Comparison of ENCODE assay signal across 9 mouse cellular contexts in the genomic region with DNA sequence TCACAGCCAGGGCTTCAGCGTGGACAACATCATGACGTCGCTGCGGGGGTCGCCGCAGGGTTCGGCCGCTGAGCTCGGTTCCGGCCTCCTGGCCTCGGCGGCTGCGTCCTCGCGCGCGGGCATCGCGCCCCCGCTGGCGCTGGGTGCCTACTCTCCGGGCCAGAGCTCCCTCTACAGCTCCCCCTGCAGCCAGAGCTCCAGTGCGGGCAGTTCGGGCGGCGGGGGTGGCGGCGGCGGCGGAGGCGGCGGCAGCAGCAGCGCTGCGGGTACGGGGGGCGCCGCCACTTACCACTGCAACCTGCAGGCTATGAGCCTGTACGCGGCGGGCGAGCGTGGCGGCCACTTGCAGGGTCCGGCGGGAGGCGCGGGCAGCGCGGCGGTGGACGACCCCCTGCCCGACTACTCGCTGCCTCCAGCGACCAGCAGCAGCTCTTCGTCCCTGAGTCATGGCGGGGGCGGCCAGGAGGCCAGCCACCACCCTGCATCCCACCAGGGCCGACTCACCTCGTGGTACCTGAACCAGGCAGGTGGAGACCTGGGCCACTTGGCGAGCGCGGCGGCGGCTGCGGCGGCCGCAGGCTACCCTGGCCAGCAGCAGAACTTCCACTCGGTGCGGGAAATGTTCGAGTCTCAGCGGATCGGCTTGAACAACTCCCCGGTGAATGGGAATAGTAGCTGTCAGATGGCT. TPM values are rescaled to one million over a fixed set of nuclear protein-coding genes. Genes with fewer than 3 reads are reported as not detected.
DNase-seq lines count a peak whose midpoint lies in the region; ATAC-seq and TF ChIP-seq lines count a peak whose summit lies in the region.
"Had no signal": no experiment of that assay in that cellular context is flagged by ENCODE, and none has a peak within 500 bp of the region (broad histone marks: within the 10 kb centered on the region; RNA-seq: fewer than 3 reads in every experiment).

No protein-coding gene starts in this region.

- H3K36me3 ChIP-seq in erythroblast, embryonic 14.5 days (ENCODE audit: control insufficient read depth) = no peaks in the 10 kb centered on the region
- no peaks in the 10 kb centered on the region for H3K36me3 ChIP-seq in intestine, postnatal 0 days (ENCODE audit: control insufficient read depth, insufficient read depth)
- H3K36me3 ChIP-seq in lung, postnatal 0 days (ENCODE audit: insufficient read depth, low read length) = no peaks in the 10 kb centered on the region
- no peaks in the 10 kb centered on the region for H3K36me3 ChIP-seq in splenic B cell, adult 2 months (ENCODE audit: control insufficient read depth, insufficient read depth, low read length, poor library complexity, severe bottlenecking)

- H3K9me3 ChIP-seq in erythroblast, embryonic 14.5 days (ENCODE audit: control insufficient read depth, low read length) = peaks cover 15% of the 10 kb centered on the region
- no peaks in the 10 kb centered on the region for H3K9me3 ChIP-seq in intestine, postnatal 0 days (ENCODE audit: control insufficient read depth)
- no peaks in the 10 kb centered on the region for H3K9me3 ChIP-seq in lung, postnatal 0 days (ENCODE audit: low read length)

- DNase-seq in adrenal gland, adult 18-20 months (ENCODE audit: low spot score in 2 of 2) = peak; percentile 59 to 63
- peak; percentile 20 for DNase-seq in gastrocnemius, postnatal 10 days
- DNase-seq in lung, postnatal 0 days (ENCODE audit: low spot score) = peak; percentile 32
- DNase-seq in splenic B cell, adult 2 months (ENCODE audit: low read depth, low spot score) = peak; percentile 51
- no peak for DNase-seq in layer of hippocampus, postnatal 25 days (ENCODE audit: extremely low spot score in 1 of 2, low spot score in 1 of 2)

- no peak overlapping the region for H3K27ac ChIP-seq in intestine, postnatal 0 days (ENCODE audit: low read depth, low read length)
- H3K27ac ChIP-seq in lung, postnatal 0 days (ENCODE audit: low read length) = no peak overlapping the region

- peaks cover 100% of the 10 kb centered on the region for H3K27me3 ChIP-seq in erythroblast, embryonic 14.5 days (ENCODE audit: control insufficient read depth)
- H3K27me3 ChIP-seq in intestine, postnatal 0 days (replicated peaks; ENCODE audit: control insufficient read depth, insufficient read depth, low read length) = peaks cover 93% of the 10 kb centered on the region
- H3K27me3 ChIP-seq in lung, postnatal 0 days (replicated peaks; ENCODE audit: insufficient read depth, low read length) = peaks cover 87% of the 10 kb centered on the region
- no peaks in the 10 kb centered on the region for H3K27me3 ChIP-seq in splenic B cell, adult 2 months (ENCODE audit: control insufficient read depth, insufficient read depth, low read length, poor library complexity, severe bottlenecking)

- no peak for ATAC-seq in erythroblast, adult 5-6 weeks (replicated peaks; ENCODE audit: low FRiP score, poor library complexity, severe bottlenecking)
- 0 out of 2 replicates have a peak, but pooled peaks have one; percentile 36 for ATAC-seq in intestine, postnatal 0 days
- no peak for ATAC-seq in lung, postnatal 0 days

- peak; percentile 50 for TF ChIP-seq CTCF in intestine, postnatal 0 days (IDR thresholded peaks at IDR 0.05; ENCODE audit: low read depth)
- peak; percentile 47 for TF ChIP-seq CTCF in lung, postnatal 0 days (IDR thresholded peaks at IDR 0.05)

- H3K9ac ChIP-seq in intestine, postnatal 0 days (ENCODE audit: low read depth, low read length) = peak overlapping the region; percentile 31; the same call in 1 of the 2 replicates
- H3K9ac ChIP-seq in lung, postnatal 0 days (replicated peaks; ENCODE audit: low read depth) = no peak overlapping the region

- H3K4me1 ChIP-seq in erythroblast, embryonic 14.5 days (ENCODE audit: control insufficient read depth) = peaks cover 8% of the 10 kb centered on the region
- H3K4me1 ChIP-seq in intestine, postnatal 0 days (replicated peaks; ENCODE audit: control insufficient read depth, insufficient read depth, low read length) = peaks cover 5% of the 10 kb centered on the region
- H3K4me1 ChIP-seq in lung, postnatal 0 days (ENCODE audit: insufficient read depth, low read depth, low read length) = peaks cover 6% of the 10 kb centered on the region

- peak overlapping the region; percentile 98 for H3K4me2 ChIP-seq in intestine, postnatal 0 days (replicated peaks; ENCODE audit: low read depth)
- H3K4me2 ChIP-seq in lung, postnatal 0 days (replicated peaks; ENCODE audit: low read depth, low read length) = peak overlapping the region; percentile 94

- WGBS in intestine, postnatal 0 days = under 1% methylated on average over 65 of the region's 73 CpGs
- WGBS in lung, postnatal 0 days = 0% methylated on average over 39 of the region's 73 CpGs

- peak overlapping the region; percentile 38 for H3K4me3 ChIP-seq in erythroblast, embryonic 14.5 days (replicated peaks)
- peak overlapping the region; percentile 56 for H3K4me3 ChIP-seq in intestine, postnatal 0 days (ENCODE audit: low read depth, low read length)
- peak overlapping the region; percentile 50 for H3K4me3 ChIP-seq in lung, postnatal 0 days (ENCODE audit: low read depth, low read length)

- no peak for TF ChIP-seq EP300 in lung, postnatal 0 days (IDR thresholded peaks at IDR 0.05)

RNA-seq across cellular contexts. Expression of a gene that starts 1.8 kb away (rescaled TPM):
- polyA plus RNA-seq in erythroblast, embryonic 14.5 days (2012) = not detected in 2 replicates
- 0.19 TPM in 1 of 2 replicates, not detected in the other for total RNA-seq in erythroblast, adult 5-6 weeks (2015; ENCODE audit: low replicate concordance)
- total RNA-seq in erythroblast, adult 5-6 weeks (2017; ENCODE audit: low replicate concordance) = 0.09 TPM in 1 of 2 replicates, not detected in the other
- 1 to 10 TPM; 4.2 to 7.1 TPM for total RNA-seq in adrenal gland, adult 18-20 months (2021)
- total RNA-seq in gastrocnemius, postnatal 10 days (2021) = 1 to 10 TPM; 1.8 to 2.6 TPM
- 0.08 and 0.12 TPM in 2 replicates for polyA plus RNA-seq in intestine, postnatal 0 days (2015; fragmentation: Nextera tagmentation; extraction: Ambion mirVana)
- 0.37 and 0.43 TPM in 2 replicates for polyA plus RNA-seq in lung, postnatal 0 days (2015; fragmentation: Nextera tagmentation; extraction: Ambion mirVana)
- total RNA-seq in layer of hippocampus, postnatal 25 days (2021) = 1 to 10 TPM; 3.6 to 4.2 TPM
- total RNA-seq: MEL had no signal

Comparison
In these comparisons a context has a peak if more than half of its experiments do, and no peak if none do; other contexts are left out.
1. DNase-seq: peak in adrenal gland, adult 18-20 months (2 of 2), gastrocnemius, postnatal 10 days (single experiment), lung, postnatal 0 days (single experiment) and splenic B cell, adult 2 months (single experiment); none in layer of hippocampus, postnatal 25 days (0 of 2).
2. Peak in every context shown above with its lines, with median percentiles within 50 percentile points of each other: H3K4me3 ChIP-seq.